Mouse (Mus musculus): ENCODE measurements around the gene Ufc1. TPM values are rescaled to one million over a fixed set of nuclear protein-coding genes. Genes with fewer than 3 reads are reported as not detected.
"Not testable (repeated sequence)": the region's sequence is repeated elsewhere in the genome, so short reads cannot be mapped to it uniquely, and the experiment has no call there.

Ufc1 gene
- 100 to 1,000 TPM; 105 to 116 TPM for total RNA-seq (2021)

DNA sequence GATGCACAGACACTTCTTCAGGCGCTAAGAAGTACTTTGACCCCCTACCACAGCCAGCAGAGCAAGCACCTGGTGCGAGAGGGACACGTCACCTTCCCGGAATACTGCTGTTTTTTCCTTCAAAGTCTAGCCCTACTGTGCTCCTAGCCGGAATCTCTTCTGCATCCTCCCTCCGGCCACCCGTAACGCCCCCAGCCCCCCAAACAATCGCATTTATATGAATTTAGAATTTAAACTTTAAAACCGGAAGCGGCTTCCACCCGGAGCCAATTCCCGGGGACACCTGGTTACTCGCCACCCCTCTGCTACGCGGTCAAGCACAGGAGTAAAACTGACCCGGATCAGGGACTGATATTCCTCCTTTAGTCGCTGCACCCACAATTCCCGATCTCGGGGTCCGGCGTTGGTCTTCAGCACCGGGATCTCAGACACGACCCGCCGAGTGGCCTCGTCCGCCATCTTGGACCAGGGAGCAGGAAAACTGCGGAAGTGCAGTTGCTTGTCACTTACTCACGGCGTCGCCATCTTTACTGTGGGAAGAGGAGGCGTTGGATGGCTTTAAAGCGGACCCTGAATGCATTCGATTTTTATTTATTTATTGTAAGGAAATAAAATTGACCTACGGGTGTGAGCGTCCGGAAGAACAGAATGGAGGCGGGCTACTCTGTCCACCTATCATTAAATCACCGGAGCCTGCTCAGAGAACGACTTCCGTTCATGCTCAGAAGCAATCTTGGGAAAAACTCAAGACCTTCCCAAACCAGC is at the start of gene Ufc1:
Ufc1 (minus strand) TSS at position 727 of the 765 bp plus-strand sequence.
- peak; percentile 70 to 82 for DNase-seq (ENCODE audit: extremely low spot score in 1 of 2, low spot score in 1 of 2)

DNA sequence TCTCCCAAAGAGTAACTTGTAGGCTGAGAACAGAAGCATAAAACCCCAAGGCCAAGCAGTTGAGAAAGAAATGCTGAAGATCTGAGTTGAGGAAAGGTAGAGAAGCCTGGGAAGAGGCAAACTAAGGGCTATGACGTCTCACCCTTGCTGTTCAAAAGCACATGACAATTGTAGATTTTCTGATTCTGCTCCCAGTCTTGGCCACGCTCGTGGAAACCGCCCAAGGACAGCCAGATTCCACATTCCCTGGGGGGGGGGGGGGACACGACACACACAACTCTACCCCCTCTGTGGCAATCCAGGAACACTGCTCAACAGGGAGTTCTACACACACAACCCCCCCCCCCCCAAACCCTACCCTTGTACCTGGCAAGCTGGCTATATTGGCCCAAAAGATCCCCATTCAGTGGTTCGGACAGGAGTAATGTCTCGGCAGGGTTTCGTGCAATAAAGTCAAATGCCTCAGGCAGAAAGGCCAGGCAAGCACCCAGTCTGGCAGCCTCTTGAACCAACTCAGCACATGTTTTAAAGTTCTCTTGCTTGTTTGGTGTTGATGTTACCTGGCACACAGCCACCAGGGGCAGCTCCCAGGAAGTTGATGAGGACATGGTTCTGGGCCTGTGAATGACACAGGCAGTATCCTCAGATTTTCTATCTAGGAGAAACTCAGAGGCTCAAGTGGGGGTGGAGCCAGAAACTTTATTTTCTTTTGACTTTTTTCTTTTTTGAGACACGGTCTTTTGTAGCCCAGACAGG is 49.3 kb upstream of the Ufc1 start:
- no peak for DNase-seq (ENCODE audit: extremely low spot score in 1 of 2, low spot score in 1 of 2)

DNA sequence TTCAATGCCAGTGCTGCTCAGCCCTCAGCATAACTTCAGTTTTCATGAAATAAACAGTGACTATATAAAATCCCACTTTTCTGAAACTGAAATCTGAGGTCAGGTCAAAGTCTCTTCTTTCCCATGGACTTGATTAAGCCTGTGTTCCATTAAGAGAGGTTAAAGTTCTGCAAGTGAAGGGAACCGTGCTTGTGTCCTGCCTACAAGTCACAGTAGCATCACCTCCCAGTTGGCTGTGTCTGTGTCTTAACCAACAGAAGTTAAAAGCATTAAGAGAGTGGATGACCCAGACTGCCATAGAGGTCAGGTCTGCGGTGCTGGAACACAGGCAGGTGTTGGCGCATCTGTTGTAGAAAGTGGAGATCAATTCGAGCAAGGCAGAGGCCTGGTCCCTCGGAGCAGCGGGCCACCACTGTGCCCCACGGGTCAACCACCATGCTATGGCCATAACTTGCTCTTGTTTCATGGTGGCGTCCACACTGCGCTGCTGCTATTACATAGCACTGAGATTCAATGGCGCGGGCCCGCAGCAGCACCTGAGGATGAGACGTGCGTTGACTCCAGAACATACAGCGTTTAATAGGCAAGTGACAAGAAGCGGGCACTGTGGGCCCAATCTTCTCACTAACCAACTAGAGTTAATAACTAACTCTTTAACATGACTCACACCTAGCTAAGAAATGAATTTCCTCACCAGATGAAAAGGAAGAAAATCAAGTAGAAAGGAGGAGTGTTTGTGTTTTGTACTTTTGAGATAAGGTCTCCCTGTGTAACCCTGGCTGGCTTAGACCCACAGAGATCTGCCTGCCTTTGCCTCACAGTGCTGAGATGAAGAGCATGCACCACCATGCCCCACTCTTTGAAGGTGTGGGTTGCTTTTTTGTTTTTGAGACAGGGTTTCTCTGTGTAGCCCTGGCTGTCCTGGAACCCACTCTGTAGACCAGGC is 47.7 kb upstream of the Ufc1 start:
- no peak for DNase-seq (ENCODE audit: extremely low spot score in 1 of 2, low spot score in 1 of 2)

DNA sequence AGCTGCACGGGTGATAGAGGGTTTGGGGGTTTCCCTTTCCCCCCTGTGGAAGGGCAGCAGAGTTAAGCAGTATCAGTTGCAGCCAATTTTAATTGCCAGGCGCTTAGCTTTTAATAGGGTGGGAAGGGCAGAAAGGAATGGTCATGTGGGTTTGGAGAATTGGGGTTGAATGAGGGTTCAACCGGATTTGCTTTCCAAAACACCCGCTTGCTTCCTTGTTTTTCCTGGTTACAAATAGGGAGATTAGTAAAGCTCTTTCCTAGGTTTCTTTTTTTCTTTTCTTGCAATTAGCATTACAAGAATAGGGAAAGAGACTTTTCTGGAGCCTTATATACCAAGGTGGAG is 35.4 kb upstream of the Ufc1 start:
- no peak for DNase-seq (ENCODE audit: extremely low spot score in 1 of 2, low spot score in 1 of 2)

DNA sequence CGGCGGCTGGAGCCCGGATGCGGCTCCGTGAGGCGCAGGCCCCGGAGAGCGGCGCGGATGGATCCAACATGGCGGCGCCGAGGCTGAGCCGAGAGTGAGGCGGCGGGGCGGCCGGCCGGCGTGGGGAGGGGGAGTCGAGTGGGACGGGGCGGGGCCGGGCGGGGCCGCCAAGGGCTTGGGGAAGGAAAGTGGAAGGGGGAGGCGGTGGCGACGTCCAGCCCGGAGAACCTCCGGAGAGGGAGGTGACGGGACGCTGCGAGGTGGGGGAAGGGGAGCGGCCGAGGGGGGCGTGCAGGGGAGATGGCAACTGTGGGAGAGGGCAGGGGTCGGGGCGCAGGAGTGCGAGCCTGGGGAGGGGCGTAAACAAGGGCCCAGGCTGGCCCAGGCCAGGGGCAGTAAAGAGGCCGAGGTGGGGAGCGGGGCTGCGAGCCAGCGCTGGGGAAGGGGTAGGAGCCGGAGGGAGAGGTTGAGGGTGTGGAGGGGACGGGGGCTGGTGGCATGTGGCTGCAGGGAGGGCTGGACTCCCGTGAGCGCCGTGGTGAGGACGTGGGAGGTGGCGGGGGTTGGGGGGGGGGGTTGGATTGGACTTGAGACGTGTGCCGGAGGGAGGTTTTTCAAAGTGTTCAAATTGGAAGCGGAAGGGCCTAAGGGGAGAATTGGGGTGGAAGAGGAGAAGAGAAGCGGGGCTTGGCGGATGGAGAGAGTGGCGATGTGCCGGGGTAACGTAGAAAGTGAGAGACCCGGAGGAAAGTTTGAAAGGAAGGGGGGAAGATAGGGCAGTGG is 34.8 kb upstream of the Ufc1 start:
- DNase-seq (ENCODE audit: extremely low spot score in 1 of 2, low spot score in 1 of 2), result peak; percentile 56 to 63

DNA sequence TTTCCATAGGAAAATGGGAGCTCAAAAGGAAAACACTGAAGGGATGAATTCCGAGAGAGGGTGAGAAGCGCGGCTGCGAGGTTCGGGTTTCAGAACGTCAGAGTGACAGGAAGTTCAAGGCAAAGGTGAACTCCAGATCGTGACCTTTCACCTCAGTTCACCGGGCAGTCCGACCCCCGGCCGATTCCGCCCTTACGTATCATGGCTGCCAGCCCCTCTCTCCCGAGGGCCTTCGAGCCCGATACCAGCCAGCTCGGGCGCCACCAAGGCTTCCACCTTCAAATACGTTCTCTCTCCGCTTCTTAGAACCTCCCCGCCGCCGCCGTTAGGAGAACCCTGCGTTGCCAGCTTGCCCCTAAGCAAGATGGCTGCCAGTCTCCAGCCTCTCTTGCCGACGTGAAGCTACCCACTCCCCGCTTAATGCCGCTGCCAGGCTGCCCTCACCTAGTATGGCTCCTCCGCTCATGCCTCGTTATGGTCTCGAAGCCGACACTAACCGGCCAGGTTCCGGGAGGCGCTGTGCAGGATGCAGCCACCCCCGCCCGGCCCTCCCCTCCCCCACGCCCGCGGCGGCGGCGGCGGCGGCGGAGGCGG is 34.1 kb upstream of the Ufc1 start, which contains the start of gene Dedd:
Dedd (plus strand) TSS at position 307 of the 594 bp plus-strand sequence.
- DNase-seq (ENCODE audit: extremely low spot score in 1 of 2, low spot score in 1 of 2), result peak; percentile 77 to 90

DNA sequence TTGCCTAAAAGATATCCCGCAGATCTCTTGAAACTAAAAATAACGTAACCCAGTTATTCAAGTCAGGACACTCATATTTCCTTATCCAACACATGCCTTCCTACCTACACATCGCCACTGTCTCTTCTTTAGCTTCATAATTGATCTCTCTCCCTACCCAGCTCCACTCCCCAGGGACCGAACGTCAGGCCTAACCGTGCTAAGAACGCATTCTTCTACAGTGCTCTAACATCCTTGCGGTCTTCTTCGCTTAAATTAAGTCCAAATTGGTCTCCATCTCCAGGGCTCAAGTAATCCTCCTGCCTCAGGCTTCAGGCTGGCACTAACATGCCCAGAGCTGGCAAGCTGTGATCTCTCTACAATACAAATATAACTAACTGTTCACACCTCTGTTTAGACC is 33.4 kb upstream of the Ufc1 start:
- no peak for DNase-seq (ENCODE audit: extremely low spot score in 1 of 2, low spot score in 1 of 2)

DNA sequence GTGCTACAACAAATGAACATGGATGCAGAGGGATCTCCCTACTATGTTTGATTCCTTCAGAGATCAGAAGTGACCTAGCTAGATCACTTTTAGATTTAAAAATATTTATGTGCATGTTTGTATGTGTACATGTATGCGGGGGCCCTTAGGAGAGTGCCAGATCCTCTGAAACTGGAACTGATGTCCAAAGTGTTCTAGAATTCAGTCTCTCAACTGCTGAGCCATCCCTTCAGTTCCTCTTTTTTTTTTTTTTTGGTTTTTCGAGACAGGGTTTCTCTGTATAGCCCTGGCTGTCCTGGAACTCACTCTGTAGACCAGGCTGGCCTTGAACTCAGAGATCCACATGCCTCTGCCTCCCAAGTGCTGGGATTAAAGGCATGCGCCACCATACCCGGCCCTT is 31.8 kb upstream of the Ufc1 start:
- not testable (repeated sequence) for DNase-seq (ENCODE audit: extremely low spot score in 1 of 2, low spot score in 1 of 2)

DNA sequence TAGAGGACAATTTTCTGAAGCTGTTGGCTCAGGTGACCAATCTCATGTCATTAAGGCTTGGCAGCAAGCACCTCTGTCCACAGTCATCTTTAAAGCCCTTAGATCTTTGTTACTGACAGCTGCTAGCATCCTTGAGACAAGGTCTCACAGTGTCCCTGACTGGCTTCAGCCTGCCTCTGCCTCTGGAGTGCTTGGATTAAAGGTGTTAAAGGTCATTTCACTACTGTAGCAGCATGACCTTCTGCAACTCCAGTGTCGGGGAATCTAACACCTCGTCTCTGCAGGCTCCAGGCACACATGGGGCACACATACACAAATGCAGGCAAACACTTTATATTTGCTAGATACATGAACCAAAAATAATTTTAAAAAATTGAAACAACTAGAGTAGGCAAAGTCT is 30.7 kb upstream of the Ufc1 start:
- no peak for DNase-seq (ENCODE audit: extremely low spot score in 1 of 2, low spot score in 1 of 2)

DNA sequence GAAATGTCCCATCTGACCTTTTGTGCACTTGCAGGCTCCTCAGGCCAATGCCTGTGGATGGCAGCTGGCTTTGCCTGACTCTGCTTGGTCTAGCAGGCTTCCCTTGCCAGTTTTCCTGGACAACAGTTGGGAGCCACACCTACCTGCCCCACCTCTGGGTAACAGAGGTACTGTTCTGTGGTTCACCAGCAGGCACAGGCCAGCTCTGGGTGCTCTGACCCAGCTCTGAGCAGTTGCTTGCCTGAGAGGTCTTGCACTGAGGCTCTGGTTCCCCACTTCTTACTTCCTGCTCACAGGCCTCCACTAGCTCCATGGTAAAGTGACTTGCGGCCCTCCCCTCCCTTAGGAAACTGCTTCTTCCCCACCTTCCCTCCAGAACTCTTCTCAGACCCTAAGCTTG is 27.2 kb upstream of the Ufc1 start:
- no peak for DNase-seq (ENCODE audit: extremely low spot score in 1 of 2, low spot score in 1 of 2)

DNA sequence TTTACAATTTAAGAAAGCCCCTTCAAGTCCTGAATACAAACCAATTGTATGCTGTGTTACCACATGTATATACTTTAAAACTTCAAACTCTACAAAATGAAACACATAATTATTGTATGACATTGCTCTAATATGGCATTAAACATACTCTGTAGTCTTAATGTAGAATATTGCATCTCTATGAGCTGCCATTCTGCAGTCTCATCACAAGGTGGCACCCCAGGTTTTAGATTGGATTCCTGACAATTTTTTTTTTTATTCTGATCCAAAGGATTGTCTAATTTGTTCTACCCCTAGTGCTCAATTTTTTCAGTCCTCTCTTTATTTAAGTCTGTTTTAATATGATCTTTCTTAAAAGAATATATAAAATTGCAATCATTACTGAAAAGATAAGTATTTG is 26.6 kb upstream of the Ufc1 start:
- no peak for DNase-seq (ENCODE audit: extremely low spot score in 1 of 2, low spot score in 1 of 2)

DNA sequence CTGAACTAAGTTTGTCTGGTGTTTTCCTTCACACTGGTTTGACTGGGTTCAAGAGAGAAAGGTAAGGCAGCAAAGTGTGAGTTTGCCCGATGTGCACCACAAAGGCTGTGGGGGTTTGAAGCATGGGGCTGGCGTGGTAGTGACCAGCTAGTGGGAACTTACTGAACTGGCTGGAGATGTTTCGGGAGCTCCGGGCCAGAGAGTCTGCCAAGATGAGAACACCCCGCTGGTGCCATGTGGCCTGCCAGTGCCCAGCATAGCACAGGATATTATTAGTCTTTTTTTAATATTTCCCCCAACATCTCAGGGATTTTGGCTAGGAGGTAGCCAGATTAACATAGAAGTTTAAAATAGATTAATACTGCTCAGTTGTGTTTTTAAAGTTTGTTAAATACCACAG is 25.3 kb upstream of the Ufc1 start:
- DNase-seq (ENCODE audit: extremely low spot score in 1 of 2, low spot score in 1 of 2), result no peak

DNA sequence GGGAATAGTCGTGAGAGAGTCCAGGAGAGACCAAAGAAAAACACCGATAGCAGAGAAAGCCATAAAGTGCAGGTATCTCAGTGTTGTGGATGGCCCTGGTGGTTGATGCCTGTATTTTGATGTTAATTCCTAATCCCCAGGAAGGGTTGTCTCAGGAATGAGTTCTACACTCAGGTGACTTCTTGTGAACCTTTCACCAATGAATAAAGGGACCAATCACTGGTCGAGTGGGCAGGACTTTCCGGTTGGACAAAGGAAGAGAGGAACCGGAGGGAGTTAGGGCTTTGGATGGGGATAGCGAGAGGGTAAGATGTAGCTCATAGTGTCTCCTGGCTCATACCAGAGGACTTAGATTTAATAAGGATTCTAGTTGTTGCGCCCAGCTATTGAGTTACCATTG is 24.9 kb upstream of the Ufc1 start:
- DNase-seq (ENCODE audit: extremely low spot score in 1 of 2, low spot score in 1 of 2), result no peak

DNA sequence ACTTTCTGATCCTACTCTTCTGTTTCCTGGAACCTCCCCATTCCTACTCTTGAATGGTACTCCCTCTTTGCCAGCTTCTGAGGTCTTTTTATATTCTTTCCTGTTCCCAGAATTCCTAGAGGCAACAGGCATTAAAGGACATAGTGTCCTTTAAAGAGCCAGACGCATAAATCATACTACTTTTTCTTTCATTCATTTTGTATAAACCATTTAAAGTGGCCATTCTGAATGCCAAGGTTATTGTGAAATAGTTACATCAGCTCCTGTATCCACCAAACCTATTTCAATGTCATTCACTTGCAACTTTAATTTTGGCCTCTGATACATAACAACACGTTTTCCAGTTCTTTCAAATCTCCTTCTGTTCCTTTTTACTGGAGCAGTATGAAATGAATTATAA is 14.5 kb upstream of the Ufc1 start:
- DNase-seq (ENCODE audit: extremely low spot score in 1 of 2, low spot score in 1 of 2), result no peak

DNA sequence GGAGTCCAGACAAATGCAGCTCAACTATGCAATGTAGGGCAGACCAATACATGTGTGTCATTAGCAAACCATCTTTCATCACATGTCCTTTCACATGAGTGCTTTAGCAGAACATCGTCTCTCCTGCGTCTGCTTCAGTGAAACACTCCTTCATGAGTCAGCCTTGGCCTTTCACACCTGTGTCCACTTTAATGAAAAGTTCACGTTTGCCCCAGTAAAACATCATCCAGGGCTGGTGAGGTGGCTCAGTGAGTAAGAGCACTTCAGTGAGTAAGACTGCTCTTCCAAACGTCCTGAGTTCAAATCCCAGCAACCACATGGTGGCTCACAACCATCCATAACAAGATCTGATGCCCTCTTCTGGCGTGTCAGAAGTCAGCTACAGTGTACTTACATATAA is 11.3 kb upstream of the Ufc1 start:
- DNase-seq (ENCODE audit: extremely low spot score in 1 of 2, low spot score in 1 of 2), result not testable (repeated sequence)

DNA sequence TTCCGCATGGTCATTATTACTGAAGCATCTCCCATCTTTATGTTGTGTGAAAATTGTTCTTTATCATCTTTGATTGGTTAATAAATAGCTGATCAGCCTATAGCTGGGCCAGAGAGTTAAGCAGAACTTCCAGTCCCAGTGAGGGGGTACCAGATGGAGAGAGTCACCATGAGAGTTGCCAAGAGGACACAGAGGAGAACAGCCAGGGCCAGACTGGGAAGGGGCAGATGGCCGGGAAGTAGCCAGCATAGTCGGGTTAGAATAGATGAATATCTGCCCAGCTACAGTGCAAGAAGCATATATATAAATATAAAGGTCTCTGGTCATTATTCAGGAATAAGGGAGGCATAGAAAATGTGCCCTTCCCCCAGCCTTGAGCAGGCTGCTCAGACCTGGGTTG is 3.4 kb upstream of the Ufc1 start:
- DNase-seq (ENCODE audit: extremely low spot score in 1 of 2, low spot score in 1 of 2), result no peak

DNA sequence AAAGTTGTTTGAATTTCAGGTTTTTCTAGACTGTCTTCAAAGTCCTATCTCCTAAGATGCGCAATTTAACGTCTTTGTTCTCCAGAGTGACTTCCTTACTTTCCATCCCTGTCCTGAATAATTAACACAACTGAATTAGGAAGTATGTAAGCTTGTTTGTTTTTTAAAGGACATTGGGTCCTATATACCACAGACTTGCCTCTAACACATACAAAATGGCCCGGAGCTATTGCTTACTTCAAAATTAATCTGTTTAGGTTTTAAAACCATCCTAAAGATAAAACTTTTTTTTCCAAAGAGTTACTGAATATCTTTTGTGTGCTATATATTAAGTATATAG is 209 bp upstream of the Ufc1 start:
- DNase-seq (ENCODE audit: extremely low spot score in 1 of 2, low spot score in 1 of 2), result no peak

DNA sequence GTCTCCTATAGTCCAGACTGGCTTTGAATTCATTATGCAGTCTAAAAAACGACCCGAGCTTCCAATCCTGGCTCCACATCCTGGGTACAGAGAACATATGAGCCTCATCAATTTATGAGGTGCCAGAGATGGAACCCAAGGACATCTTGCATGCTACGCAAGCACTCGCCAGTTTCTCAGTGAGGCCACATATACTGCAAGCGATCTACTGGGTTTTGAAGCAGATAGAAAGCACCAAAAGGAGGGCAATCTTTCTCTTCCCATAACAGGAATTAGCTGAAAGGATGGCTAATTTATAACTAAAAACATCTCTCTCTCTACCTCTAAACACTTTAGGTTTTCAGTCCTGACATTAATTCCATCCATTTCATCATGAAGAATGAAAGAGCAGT is 922 bp downstream of the Ufc1 start:
- DNase-seq (ENCODE audit: extremely low spot score in 1 of 2, low spot score in 1 of 2), result no peak

DNA sequence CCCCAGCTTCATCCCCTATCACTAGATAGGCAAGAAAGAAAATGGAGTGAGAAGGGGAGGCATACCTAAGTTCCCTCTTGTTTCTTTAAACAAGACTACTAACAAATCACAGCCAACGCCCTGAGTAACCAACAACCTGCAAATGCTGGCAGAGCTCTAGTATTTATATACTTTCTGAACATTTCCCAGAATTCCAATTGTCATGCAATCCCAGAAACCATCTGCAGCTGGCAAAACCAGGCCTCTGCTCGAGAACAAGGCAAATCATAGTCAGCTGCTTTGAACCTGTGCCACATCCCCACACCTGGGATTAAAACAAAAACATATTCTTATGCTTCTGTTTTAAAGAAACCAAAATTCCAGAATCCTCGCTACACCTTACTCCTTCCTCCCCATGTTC is 1.5 kb downstream of the Ufc1 start:
- DNase-seq (ENCODE audit: extremely low spot score in 1 of 2, low spot score in 1 of 2), result no peak

DNA sequence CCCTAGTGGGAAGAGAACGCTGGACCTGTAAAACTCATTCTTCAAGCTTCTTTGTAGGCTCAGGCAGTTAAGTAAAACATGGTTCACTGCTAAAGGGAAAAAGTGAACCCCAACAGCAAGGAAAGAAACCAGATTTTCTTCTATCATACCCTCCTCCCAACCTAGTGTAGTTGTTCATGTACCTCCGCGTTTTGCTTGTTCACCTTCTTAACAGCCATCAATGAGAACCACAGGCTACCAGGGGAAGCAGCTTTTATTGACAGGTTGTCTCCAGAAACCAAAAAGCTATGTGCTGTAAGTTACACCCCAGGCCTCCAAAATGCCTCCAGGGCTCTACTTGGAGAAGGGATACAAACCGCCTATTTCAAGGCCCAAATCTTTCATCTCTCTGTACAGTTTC is 6.5 kb downstream of the Ufc1 start:
- no peak for DNase-seq (ENCODE audit: extremely low spot score in 1 of 2, low spot score in 1 of 2)
